Mouse (Mus musculus): ENCODE results near the gene Agtr1a.

DNA sequence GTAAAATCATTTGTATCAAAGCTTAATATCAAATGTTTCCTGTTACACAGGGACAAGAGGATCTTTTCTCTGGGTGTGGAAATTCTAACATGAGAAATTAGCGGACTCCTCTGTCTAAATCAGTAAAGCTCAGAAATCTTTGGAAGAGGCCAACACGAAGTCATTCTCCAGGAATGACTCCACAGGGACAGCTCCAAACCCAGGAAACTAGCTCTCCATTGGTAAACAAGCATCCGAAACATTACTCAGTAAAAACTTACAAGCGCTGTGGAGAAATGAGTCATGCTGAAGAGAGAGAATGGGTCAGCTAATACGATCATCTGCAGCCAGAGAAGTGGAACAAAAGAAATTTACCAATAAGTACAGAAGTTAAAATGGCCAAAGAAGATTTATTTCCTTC is 82.4 kb downstream of the Agtr1a start:
- no peak for TF ChIP-seq CTCF (IDR thresholded peaks at IDR 0.05; ENCODE audit: borderline replicate concordance, insufficient read depth, low read length)
- no peak for TF ChIP-seq POLR2A (IDR thresholded peaks at IDR 0.05; ENCODE audit: low read depth, low read length)

Data from embryonic fibroblast, embryonic 13.5 days (primary cell).